Mouse (Mus musculus): ENCODE data around the gene Sorl1.

Sorl1 gene

GRCm38 (mm10) chr9:41999498-42000473 is 124.3 kb downstream of the Sorl1 start:
- peak; percentile 18 for DNase-seq (ENCODE audit: low spot score)

GRCm38 (mm10) chr9:41995278-41995677 is 128.8 kb downstream of the Sorl1 start:
- DNase-seq (ENCODE audit: low spot score): no peak

GRCm38 (mm10) chr9:41993821-41994220 is 130.3 kb downstream of the Sorl1 start:
- DNase-seq (ENCODE audit: low spot score): no peak

GRCm38 (mm10) chr9:41992841-41993240 is 131.3 kb downstream of the Sorl1 start:
- DNase-seq (ENCODE audit: low spot score): no peak

- no peak for DNase-seq (ENCODE audit: low spot score)
Measured at GRCm38 (mm10) chr9:41985636-41986035, 138.5 kb downstream of the Sorl1 start.

GRCm38 (mm10) chr9:41985052-41985451 is 139.0 kb downstream of the Sorl1 start:
- no peak for DNase-seq (ENCODE audit: low spot score)

- no peak for DNase-seq (ENCODE audit: low spot score)
Measured at GRCm38 (mm10) chr9:41984306-41984705, 139.8 kb downstream of the Sorl1 start.

- no peak for DNase-seq (ENCODE audit: low spot score)
Measured at GRCm38 (mm10) chr9:41983286-41983685, 140.8 kb downstream of the Sorl1 start.

GRCm38 (mm10) chr9:41982760-41983159 is 141.3 kb downstream of the Sorl1 start:
- DNase-seq (ENCODE audit: low spot score): no peak

- DNase-seq (ENCODE audit: low spot score): no peak
Measured at GRCm38 (mm10) chr9:41982023-41982422, 142.1 kb downstream of the Sorl1 start.

- DNase-seq (ENCODE audit: low spot score): no peak
Measured at GRCm38 (mm10) chr9:41981306-41981705, 142.8 kb downstream of the Sorl1 start.

- no peak for DNase-seq (ENCODE audit: low spot score)
Measured at GRCm38 (mm10) chr9:41980796-41981195, 143.3 kb downstream of the Sorl1 start.

- no peak for DNase-seq (ENCODE audit: low spot score)
Measured at GRCm38 (mm10) chr9:41978366-41978765, 145.7 kb downstream of the Sorl1 start.

GRCm38 (mm10) chr9:41975968-41976367 is 148.1 kb downstream of the Sorl1 start:
- DNase-seq (ENCODE audit: low spot score): no peak

GRCm38 (mm10) chr9:41974661-41975060 is 149.4 kb downstream of the Sorl1 start:
- no peak for DNase-seq (ENCODE audit: low spot score)

GRCm38 (mm10) chr9:41973775-41974657 is 150.1 kb downstream of the Sorl1 start:
- DNase-seq (ENCODE audit: low spot score): no peak

- no peak for DNase-seq (ENCODE audit: low spot score)
Measured at GRCm38 (mm10) chr9:41969961-41970360, 154.1 kb downstream of the Sorl1 start.

- no peak for DNase-seq (ENCODE audit: low spot score)
Measured at GRCm38 (mm10) chr9:41968673-41969460, 155.2 kb downstream of the Sorl1 start.

- no peak for DNase-seq (ENCODE audit: low spot score)
Measured at GRCm38 (mm10) chr9:41961274-41961673, 162.8 kb downstream of the Sorl1 start.

GRCm38 (mm10) chr9:41958282-41958681 is 165.8 kb downstream of the Sorl1 start:
- DNase-seq (ENCODE audit: low spot score): no peak

GRCm38 (mm10) chr9:41953486-41953885 is 170.6 kb downstream of the Sorl1 start:
- no peak for DNase-seq (ENCODE audit: low spot score)
